Mouse (Mus musculus): Measurements from ENCODE around the gene Spns3.

DNA sequence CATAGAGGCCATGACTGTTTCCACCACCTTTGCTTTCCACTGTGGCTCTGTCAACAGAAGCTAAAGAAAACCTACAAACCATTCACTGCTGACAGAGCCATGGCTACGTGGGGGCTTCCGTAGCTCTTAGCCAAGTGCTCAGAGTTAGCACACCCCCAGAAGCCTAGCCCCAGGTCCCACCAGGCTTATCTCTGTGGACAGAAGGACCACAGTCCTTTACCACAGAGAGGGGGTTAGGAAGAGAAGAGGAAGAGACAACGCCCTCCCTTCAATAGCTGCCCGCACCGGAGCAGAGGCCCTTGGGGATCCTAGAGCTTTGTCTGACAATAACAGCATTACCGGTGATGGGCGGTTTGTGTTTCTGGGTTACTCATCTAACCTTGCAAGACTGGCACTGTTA lies 74.9 kb downstream of the Spns3 start:
- TF ChIP-seq CTCF (IDR thresholded peaks at IDR 0.05) (no peak), POLR2A (IDR thresholded peaks at IDR 0.05; ENCODE audit: insufficient read depth, low read depth, low read length) (no peak), EP300 (IDR thresholded peaks at IDR 0.05; ENCODE audit: insufficient read depth, low read depth, low read length) (no peak)
